Mouse (Mus musculus): ENCODE measurements around the gene Banp. TPM values are rescaled to one million over a fixed set of nuclear protein-coding genes. Genes with fewer than 3 reads are reported as not detected.

Banp gene
- polyA plus RNA-seq, 1 experiment from 2014 or later = 43.8 TPM

DNA sequence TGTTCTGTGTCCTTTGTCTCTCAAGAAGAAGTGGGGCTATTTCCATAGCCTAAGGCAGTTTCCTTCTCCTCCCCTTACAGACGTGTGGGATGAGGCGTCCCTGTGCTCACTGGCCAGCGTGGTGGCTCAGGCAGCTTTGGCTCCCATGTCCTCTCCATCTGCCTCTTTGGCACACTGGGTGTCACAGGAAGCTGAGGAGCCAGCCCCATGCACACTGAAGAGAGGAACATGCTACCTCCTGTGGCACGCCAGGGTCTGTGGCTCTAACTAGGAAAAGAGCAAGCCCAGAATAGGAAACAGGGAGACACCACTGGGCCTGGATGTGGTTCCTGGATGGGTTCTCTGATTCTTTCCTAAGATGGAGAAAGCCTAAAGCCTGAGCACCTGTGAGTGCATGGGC, 99.7 kb downstream of the Banp start:
- no peaks in the 10 kb centered on the region for H3K9me3 ChIP-seq (ENCODE audit: low read depth, low read length)
- WGBS = 91% methylated on average over 4 of the region's 4 CpGs
- no peak overlapping the region for H3K4me3 ChIP-seq (ENCODE audit: low read depth, low read length)
- no peak overlapping the region for H3K27ac ChIP-seq (ENCODE audit: low read depth)
- no peak for TF ChIP-seq CTCF (IDR thresholded peaks at IDR 0.05; ENCODE audit: low read depth)
- H3K27me3 ChIP-seq (ENCODE audit: insufficient read depth, low read length) = peaks cover 4% of the 10 kb centered on the region; the same call in 1 of the 2 replicates
- H3K4me1 ChIP-seq (ENCODE audit: insufficient read depth) = no peaks in the 10 kb centered on the region
- ATAC-seq (ENCODE audit: insufficient read depth) = no peak
- H3K36me3 ChIP-seq (ENCODE audit: insufficient read depth) = no peaks in the 10 kb centered on the region
- H3K9ac ChIP-seq = no peak overlapping the region
- no peak overlapping the region for H3K4me2 ChIP-seq
- DNase-seq = no peak

DNA sequence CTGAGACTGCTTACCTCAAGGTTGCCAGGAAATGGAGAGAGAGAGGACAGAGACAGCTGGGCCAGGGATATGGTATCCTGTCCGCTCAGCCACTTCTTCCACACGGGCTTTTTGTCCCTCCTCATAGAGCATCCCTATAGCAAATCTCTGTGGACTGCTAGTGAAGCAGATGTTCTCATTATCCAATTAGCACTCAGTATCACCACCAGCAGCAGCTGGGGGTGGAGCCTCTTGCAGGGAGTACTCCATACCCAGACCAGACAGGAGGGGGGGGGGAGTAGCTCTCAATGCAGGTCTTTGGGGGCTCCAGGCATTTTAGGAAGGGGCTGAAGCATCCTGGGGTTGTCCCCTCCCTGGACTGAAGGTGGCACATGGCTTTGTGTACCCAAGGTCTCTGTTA, 100.4 kb downstream of the Banp start:
- no peaks in the 10 kb centered on the region for H3K4me1 ChIP-seq (ENCODE audit: insufficient read depth)
- WGBS = 65% methylated on average over 2 of the region's 2 CpGs
- H3K4me3 ChIP-seq (ENCODE audit: low read depth, low read length) = no peak overlapping the region
- H3K9me3 ChIP-seq (ENCODE audit: low read depth, low read length) = no peaks in the 10 kb centered on the region
- no peak for TF ChIP-seq CTCF (IDR thresholded peaks at IDR 0.05; ENCODE audit: low read depth)
- ATAC-seq (ENCODE audit: insufficient read depth) (no peak), DNase-seq (no peak)
- H3K27ac ChIP-seq (ENCODE audit: low read depth) = no peak overlapping the region
- H3K36me3 ChIP-seq (ENCODE audit: insufficient read depth) = no peaks in the 10 kb centered on the region
- H3K9ac ChIP-seq = no peak overlapping the region
- no peak overlapping the region for H3K4me2 ChIP-seq
- H3K27me3 ChIP-seq (ENCODE audit: insufficient read depth, low read length) = no peaks in the 10 kb centered on the region

DNA sequence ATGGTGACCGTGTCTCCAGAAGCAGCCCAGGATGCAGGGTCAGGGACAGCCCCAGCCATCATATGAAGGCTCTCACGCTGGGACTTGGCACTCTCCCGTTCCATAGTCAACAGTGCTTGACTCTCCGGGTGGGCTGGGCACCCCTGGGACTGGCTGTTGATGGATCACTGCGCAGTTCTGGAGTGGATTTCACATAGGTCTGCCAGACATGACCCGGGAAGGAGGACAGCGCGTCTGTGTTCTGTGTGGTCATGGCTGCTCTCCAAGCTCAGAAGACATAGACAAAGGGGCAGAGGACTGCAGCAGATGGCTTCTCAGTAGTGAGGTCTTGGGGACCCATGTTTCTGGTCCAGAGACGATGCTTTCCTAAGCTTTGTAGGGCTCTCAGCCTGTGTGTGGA, 101.1 kb downstream of the Banp start:
- H3K9me3 ChIP-seq (ENCODE audit: low read depth, low read length) = no peaks in the 10 kb centered on the region
- H3K36me3 ChIP-seq (ENCODE audit: insufficient read depth) = no peaks in the 10 kb centered on the region
- H3K4me3 ChIP-seq (ENCODE audit: low read depth, low read length) = no peak overlapping the region
- TF ChIP-seq CTCF (IDR thresholded peaks at IDR 0.05; ENCODE audit: low read depth) = no peak
- no peak for ATAC-seq (ENCODE audit: insufficient read depth)
- H3K27ac ChIP-seq (ENCODE audit: low read depth) = no peak overlapping the region
- 80% methylated on average over 9 of the region's 9 CpGs for WGBS
- H3K4me2 ChIP-seq = no peak overlapping the region
- H3K4me1 ChIP-seq (ENCODE audit: insufficient read depth) = no peaks in the 10 kb centered on the region
- no peak for DNase-seq
- H3K27me3 ChIP-seq (ENCODE audit: insufficient read depth, low read length) = no peaks in the 10 kb centered on the region
- no peak overlapping the region for H3K9ac ChIP-seq

DNA sequence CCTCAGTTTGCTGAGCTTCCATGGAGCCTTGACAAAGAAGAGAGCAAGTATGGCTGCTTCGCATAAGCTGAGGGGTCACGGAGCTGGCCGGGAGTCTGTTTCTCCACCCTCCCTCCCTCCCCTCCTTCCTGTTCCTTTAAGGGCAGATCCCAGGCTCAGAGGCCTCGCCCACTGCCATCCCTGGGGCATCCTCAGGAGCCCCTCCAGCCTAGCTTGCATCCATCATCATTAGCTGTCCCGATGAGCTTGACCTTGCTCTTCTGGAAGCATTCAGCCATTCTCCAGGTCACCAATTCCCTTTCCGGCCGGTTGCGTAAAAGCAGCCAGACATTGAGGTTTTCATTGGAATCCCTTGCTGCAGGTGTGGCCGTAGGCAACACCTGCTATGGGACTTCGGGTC, 105.8 kb downstream of the Banp start:
- WGBS = 44% methylated on average over 10 of the region's 10 CpGs
- no peak for ATAC-seq (ENCODE audit: insufficient read depth)
- no peak overlapping the region for H3K27ac ChIP-seq (ENCODE audit: low read depth)
- no peaks in the 10 kb centered on the region for H3K27me3 ChIP-seq (ENCODE audit: insufficient read depth, low read length)
- H3K4me3 ChIP-seq (ENCODE audit: low read depth, low read length) = no peak overlapping the region
- no peak overlapping the region for H3K9ac ChIP-seq
- H3K4me1 ChIP-seq (ENCODE audit: insufficient read depth) = no peaks in the 10 kb centered on the region
- no peaks in the 10 kb centered on the region for H3K36me3 ChIP-seq (ENCODE audit: insufficient read depth)
- no peak overlapping the region for H3K4me2 ChIP-seq
- no peaks in the 10 kb centered on the region for H3K9me3 ChIP-seq (ENCODE audit: low read depth, low read length)
- no peak for DNase-seq
- TF ChIP-seq CTCF (IDR thresholded peaks at IDR 0.05; ENCODE audit: low read depth) = no peak

GRCm38 (mm10) chr8:122056113-122056512, 106.6 kb downstream of the Banp start:
- Histone ChIP-seq H3K27me3 (ENCODE audit: insufficient read depth, low read length) (no peaks in the 10 kb centered on the region), H3K4me1 (ENCODE audit: insufficient read depth) (no peaks in the 10 kb centered on the region), H3K9me3 (ENCODE audit: low read depth, low read length) (no peaks in the 10 kb centered on the region), H3K36me3 (ENCODE audit: insufficient read depth) (no peaks in the 10 kb centered on the region), H3K4me2 (no peak overlapping the region), H3K27ac (ENCODE audit: low read depth) (no peak overlapping the region), H3K4me3 (ENCODE audit: low read depth, low read length) (no peak overlapping the region), H3K9ac (no peak overlapping the region)
- no peak for TF ChIP-seq CTCF (IDR thresholded peaks at IDR 0.05; ENCODE audit: low read depth)
- ATAC-seq (ENCODE audit: insufficient read depth) = no peak
- DNase-seq = no peak
- 17% methylated on average over 1 of the region's 1 CpGs for WGBS

- H3K27me3 ChIP-seq (ENCODE audit: insufficient read depth, low read length) = no peaks in the 10 kb centered on the region
- H3K36me3 ChIP-seq (ENCODE audit: insufficient read depth) = no peaks in the 10 kb centered on the region
- ATAC-seq (ENCODE audit: insufficient read depth) = peak; percentile 32; the same call in 1 of the 2 replicates
- H3K27ac ChIP-seq (ENCODE audit: low read depth) = no peak overlapping the region
- H3K9ac ChIP-seq = no peak overlapping the region
- peak; percentile 60 for DNase-seq
- WGBS = 33% methylated on average over 7 of the region's 7 CpGs
- no peak overlapping the region for H3K4me3 ChIP-seq (ENCODE audit: low read depth, low read length)
- TF ChIP-seq CTCF (IDR thresholded peaks at IDR 0.05; ENCODE audit: low read depth) = no peak
- no peaks in the 10 kb centered on the region for H3K4me1 ChIP-seq (ENCODE audit: insufficient read depth)
- H3K4me2 ChIP-seq = no peak overlapping the region
- H3K9me3 ChIP-seq (ENCODE audit: low read depth, low read length) = no peaks in the 10 kb centered on the region
These were observed 107.3 kb downstream of the Banp start for GRCm38 (mm10) chr8:122056882-122057281.

- no peak overlapping the region for H3K4me3 ChIP-seq (ENCODE audit: low read depth, low read length)
- no peak overlapping the region for H3K4me2 ChIP-seq
- WGBS = 50% methylated on average over 9 of the region's 9 CpGs
- no peak for DNase-seq
- no peaks in the 10 kb centered on the region for H3K36me3 ChIP-seq (ENCODE audit: insufficient read depth)
- no peak for TF ChIP-seq CTCF (IDR thresholded peaks at IDR 0.05; ENCODE audit: low read depth)
- H3K9ac ChIP-seq = no peak overlapping the region
- ATAC-seq (ENCODE audit: insufficient read depth) = no peak
- no peaks in the 10 kb centered on the region for H3K4me1 ChIP-seq (ENCODE audit: insufficient read depth)
- no peak overlapping the region for H3K27ac ChIP-seq (ENCODE audit: low read depth)
- no peaks in the 10 kb centered on the region for H3K9me3 ChIP-seq (ENCODE audit: low read depth, low read length)
- H3K27me3 ChIP-seq (ENCODE audit: insufficient read depth, low read length) = no peaks in the 10 kb centered on the region
These were observed 109.0 kb downstream of the Banp start for GRCm38 (mm10) chr8:122058510-122058909.

GRCm38 (mm10) chr8:122058951-122059350, 109.4 kb downstream of the Banp start:
- no peak overlapping the region for H3K27ac ChIP-seq (ENCODE audit: low read depth)
- no peaks in the 10 kb centered on the region for H3K36me3 ChIP-seq (ENCODE audit: insufficient read depth)
- H3K4me2 ChIP-seq = no peak overlapping the region
- H3K4me1 ChIP-seq (ENCODE audit: insufficient read depth) = no peaks in the 10 kb centered on the region
- H3K9ac ChIP-seq = no peak overlapping the region
- H3K4me3 ChIP-seq (ENCODE audit: low read depth, low read length) = no peak overlapping the region
- no peak for TF ChIP-seq CTCF (IDR thresholded peaks at IDR 0.05; ENCODE audit: low read depth)
- no peaks in the 10 kb centered on the region for H3K27me3 ChIP-seq (ENCODE audit: insufficient read depth, low read length)
- ATAC-seq (ENCODE audit: insufficient read depth) = no peak
- peak; percentile 30 for DNase-seq
- H3K9me3 ChIP-seq (ENCODE audit: low read depth, low read length) = no peaks in the 10 kb centered on the region
- WGBS = 55% methylated on average over 8 of the region's 8 CpGs

Data from lung, embryonic 14.5 days (tissue).